Mouse (Mus musculus) liver, embryonic 15.5 days (tissue): ENCODE measurements around the gene Cdh8. TPM values are rescaled to one million over a fixed set of nuclear protein-coding genes. Genes with fewer than 3 reads are reported as not detected.

Experiments
- ATAC-seq: fragments of 200-750 bp; cut with Nextera tagmentation; 2 replicates; pipeline ENCODE4 v1.8.0; 2017; ENCODE audit warnings: moderate number of reproducible peaks, mild to moderate bottlenecking, moderate library complexity; ENCODE audit not compliant: insufficient read depth
- H3K27ac ChIP-seq: fragments of 300-500 bp; sonication (generic); replicated peaks from 2 replicates; pipeline ENCODE4 v1.5.1; 2015; ENCODE audit warnings: mild to moderate bottlenecking, inconsistent platforms
- H3K27me3 ChIP-seq: fragments of 300-500 bp; sonication (generic); 2 replicates; pipeline ENCODE4 v1.6.1; 2015; ENCODE audit warnings: mild to moderate bottlenecking, inconsistent platforms
- H3K36me3 ChIP-seq: fragments of 300-500 bp; sonication (generic); replicated peaks from 2 replicates; pipeline ENCODE4 v1.6.1; 2015; ENCODE audit warnings: moderate library complexity, mild to moderate bottlenecking, inconsistent platforms
- H3K4me1 ChIP-seq: fragments of 300-500 bp; sonication (generic); replicated peaks from 2 replicates; pipeline ENCODE4 v1.6.1; 2015; ENCODE audit warnings: inconsistent platforms
- H3K4me2 ChIP-seq: fragments of 300-500 bp; sonication (generic); 2 replicates; pipeline ENCODE4 v1.6.1; 2015; ENCODE audit warnings: moderate library complexity, mild to moderate bottlenecking, inconsistent platforms
- H3K4me3 ChIP-seq: fragments of 300-500 bp; sonication (generic); replicated peaks from 2 replicates; pipeline ENCODE4 v1.5.1; 2015; ENCODE audit warnings: mild to moderate bottlenecking, inconsistent platforms
- H3K9ac ChIP-seq: fragments of 300-500 bp; sonication (generic); 2 replicates; pipeline ENCODE4 v1.6.1; 2015; ENCODE audit warnings: moderate library complexity, mild to moderate bottlenecking, inconsistent platforms
- H3K9me3 ChIP-seq: fragments of 300-500 bp; sonication (generic); replicated peaks from 2 replicates; pipeline ENCODE4 v1.6.1; 2016; ENCODE audit warnings: inconsistent platforms
- WGBS: fragments of 180-500 bp; shearing (Covaris S2); methylation state at CpG from one replicate; pipeline ENCODE4 v1.1.7; 2015; ENCODE audit warnings: mixed read lengths; ENCODE audit not compliant: insufficient replicate concordance; 5-methylcytosine and 5-hydroxymethylcytosine counted together
- polyA plus RNA-seq: library from polyadenylated mRNA; unstranded; fragments of >200 nt; fragmentation: Nextera tagmentation; extraction: Ambion mirVana; gene quantifications from 2 replicates; pipeline ENCODE4 v1.2.1, GENCODE M21; 2015

Cdh8 gene
- polyA plus RNA-seq, 1 experiment from 2014 or later = 0.10 TPM

DNA sequence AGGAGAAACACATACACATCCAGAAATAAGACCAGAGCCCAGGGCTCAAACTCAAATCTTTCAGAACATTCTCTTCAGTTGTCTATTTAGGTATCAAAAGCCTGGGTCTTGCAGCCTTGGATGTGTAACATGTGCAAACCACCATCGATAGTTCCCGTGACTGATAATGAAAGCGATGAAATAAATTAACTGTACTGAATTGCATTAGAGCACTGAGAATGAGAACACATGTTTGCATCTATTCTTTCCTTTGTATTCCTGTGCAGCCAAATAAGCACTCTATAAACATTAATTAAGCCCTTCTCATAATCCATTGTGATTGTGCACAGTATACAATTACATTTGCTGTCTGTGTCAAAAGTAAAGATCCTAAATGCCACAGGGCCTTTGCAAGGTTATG is 47.1 kb downstream of the Cdh8 start:
- no peak overlapping the region for H3K27ac ChIP-seq
- 77% methylated on average over 3 of the region's 3 CpGs for WGBS
- no peak overlapping the region for H3K9ac ChIP-seq
- H3K4me2 ChIP-seq = no peak overlapping the region
- no peaks in the 10 kb centered on the region for H3K27me3 ChIP-seq
- no peak overlapping the region for H3K4me3 ChIP-seq
- H3K4me1 ChIP-seq = no peaks in the 10 kb centered on the region
- no peak for ATAC-seq
- no peaks in the 10 kb centered on the region for H3K36me3 ChIP-seq
- no peaks in the 10 kb centered on the region for H3K9me3 ChIP-seq

DNA sequence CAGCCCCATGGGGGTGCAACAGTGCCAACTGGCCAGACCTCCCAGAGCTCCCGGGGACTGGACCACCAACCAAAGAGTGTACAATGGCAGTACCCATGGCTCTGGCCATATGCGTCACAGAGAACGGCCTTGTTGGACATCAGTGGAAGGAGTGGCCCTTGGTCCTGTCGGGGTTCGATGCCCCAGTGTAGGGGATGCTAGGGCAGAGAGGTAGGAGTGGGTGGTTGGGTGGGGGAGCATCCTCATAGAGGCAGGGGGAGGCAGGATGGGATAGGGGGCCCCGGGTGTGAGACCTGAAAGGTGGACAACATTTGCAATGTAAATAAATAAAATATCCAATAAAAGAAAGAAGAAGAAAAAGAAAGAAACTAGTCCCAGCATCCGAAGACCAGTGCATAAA is 47.8 kb downstream of the Cdh8 start:
- H3K36me3 ChIP-seq = no peaks in the 10 kb centered on the region
- H3K9ac ChIP-seq = no peak overlapping the region
- H3K27me3 ChIP-seq = no peaks in the 10 kb centered on the region
- H3K4me2 ChIP-seq = no peak overlapping the region
- no peaks in the 10 kb centered on the region for H3K9me3 ChIP-seq
- ATAC-seq = no peak
- H3K4me3 ChIP-seq = no peak overlapping the region
- 63% methylated on average over 7 of the region's 7 CpGs for WGBS
- no peaks in the 10 kb centered on the region for H3K4me1 ChIP-seq
- H3K27ac ChIP-seq = no peak overlapping the region

DNA sequence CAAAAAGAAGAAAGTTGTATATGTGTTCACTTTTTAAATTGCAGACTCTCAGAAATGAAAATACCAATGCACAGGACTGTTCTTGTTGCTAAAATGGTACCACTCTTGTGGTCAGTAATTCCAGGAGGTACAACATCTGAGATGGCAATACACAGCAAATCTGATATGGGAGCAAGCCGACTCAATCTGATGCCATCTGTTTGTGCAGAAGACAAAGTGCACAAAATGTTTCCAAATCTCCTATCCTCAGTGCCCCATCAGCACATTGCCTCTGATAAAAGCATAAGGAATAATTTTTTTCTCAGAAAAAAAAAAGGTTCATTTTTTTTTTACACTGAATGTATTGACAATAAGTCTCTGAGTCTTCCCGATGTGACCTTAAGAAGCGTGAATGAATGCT is 62.3 kb downstream of the Cdh8 start:
- Histone ChIP-seq H3K27ac (no peak overlapping the region), H3K9ac (no peak overlapping the region), H3K4me3 (no peak overlapping the region), H3K27me3 (no peaks in the 10 kb centered on the region), H3K4me2 (no peak overlapping the region), H3K4me1 (no peaks in the 10 kb centered on the region), H3K36me3 (no peaks in the 10 kb centered on the region), H3K9me3 (no peaks in the 10 kb centered on the region)
- WGBS = 72% methylated on average over 3 of the region's 3 CpGs
- no peak for ATAC-seq

DNA sequence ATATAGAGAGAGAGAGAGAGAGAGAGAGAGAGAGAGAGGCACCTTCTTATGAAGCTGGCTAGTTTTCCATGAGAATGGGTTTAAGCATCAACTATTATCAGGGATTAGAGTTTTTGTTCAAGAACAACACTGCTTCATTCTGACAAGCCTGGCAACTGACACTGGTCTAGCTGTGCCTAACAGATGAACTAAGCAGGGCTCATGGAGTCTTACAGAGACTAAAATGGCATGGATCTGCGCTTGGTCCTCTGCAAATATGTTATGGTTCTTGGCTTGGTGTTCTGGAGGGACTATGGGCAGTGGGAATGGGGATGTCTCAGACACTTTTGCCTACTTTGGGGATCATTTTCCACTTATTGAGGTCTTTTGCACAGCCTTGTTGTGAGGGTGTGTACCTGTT is 63.0 kb downstream of the Cdh8 start:
- no peak overlapping the region for H3K9ac ChIP-seq
- no peak overlapping the region for H3K4me3 ChIP-seq
- no peaks in the 10 kb centered on the region for H3K9me3 ChIP-seq
- no peaks in the 10 kb centered on the region for H3K36me3 ChIP-seq
- H3K27me3 ChIP-seq = no peaks in the 10 kb centered on the region
- H3K27ac ChIP-seq = no peak overlapping the region
- 33% methylated on average over 1 of the region's 1 CpGs for WGBS
- ATAC-seq = no peak
- no peak overlapping the region for H3K4me2 ChIP-seq
- no peaks in the 10 kb centered on the region for H3K4me1 ChIP-seq

DNA sequence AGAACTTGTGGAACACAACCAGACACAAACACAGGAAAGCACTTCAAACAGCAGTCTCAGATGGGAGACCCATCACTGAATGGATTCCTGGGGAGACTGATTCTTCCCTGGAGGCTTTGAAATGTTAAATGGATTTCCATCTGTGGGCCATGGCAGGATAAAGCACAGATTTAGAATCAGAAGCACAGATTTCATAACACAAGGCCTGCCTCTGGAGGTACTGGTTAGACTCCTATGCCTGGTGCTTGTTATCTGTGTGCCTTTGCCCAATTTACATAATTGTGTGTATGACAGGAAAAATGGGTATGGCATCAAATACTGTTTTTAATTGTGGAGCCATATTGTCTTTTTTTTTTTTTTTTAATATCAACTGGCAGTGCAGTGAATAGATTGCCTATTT is 66.8 kb downstream of the Cdh8 start:
- no peak for ATAC-seq
- H3K4me1 ChIP-seq = no peaks in the 10 kb centered on the region
- no peak overlapping the region for H3K9ac ChIP-seq
- H3K4me3 ChIP-seq = no peak overlapping the region
- H3K9me3 ChIP-seq = no peaks in the 10 kb centered on the region
- no peak overlapping the region for H3K27ac ChIP-seq
- H3K4me2 ChIP-seq = no peak overlapping the region
- no peaks in the 10 kb centered on the region for H3K36me3 ChIP-seq
- H3K27me3 ChIP-seq = no peaks in the 10 kb centered on the region

DNA sequence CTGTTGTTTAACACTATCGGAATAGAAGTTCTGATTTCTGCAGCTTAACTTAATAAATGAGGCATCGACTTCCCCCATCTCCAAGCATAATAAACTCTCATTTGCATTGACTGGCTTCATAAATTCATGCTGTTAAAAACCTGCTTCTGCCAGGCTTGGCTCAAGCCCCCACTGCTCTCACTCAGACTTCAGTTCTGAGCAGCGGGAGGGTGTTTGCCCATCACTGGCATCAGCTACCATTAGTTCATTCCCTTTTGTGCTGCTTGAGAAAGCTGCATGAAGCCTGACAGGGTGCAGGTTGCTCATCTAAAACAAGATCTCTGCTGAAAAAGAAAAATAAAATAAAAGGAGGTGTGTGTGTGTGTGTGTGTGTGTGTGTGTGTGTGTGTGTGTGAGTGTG is 67.7 kb downstream of the Cdh8 start:
- no peak overlapping the region for H3K4me3 ChIP-seq
- H3K27ac ChIP-seq = no peak overlapping the region
- H3K9me3 ChIP-seq = no peaks in the 10 kb centered on the region
- no peak for ATAC-seq
- H3K27me3 ChIP-seq = no peaks in the 10 kb centered on the region
- WGBS = 65% methylated on average over 3 of the region's 3 CpGs
- no peak overlapping the region for H3K4me2 ChIP-seq
- H3K9ac ChIP-seq = no peak overlapping the region
- H3K36me3 ChIP-seq = no peaks in the 10 kb centered on the region
- no peaks in the 10 kb centered on the region for H3K4me1 ChIP-seq

DNA sequence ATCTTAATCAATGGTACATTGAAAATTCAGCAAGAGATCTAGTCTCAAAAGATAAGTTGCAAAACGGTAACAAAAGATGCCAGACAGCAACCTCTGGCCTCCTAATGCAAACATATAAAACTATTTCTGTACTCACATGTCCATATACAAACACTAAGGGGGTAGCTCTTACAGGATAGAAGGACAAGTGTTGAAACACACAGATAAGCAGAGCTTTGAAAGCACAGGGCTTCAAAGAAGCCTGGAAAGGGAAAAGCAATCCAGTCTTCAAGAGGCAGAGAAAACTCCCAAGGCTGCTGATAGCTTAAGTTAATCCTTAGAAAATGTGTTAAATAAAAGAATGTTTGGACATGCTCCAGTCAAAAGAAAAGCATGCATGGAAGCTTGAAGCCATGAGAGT is 77.0 kb downstream of the Cdh8 start:
- H3K4me2 ChIP-seq = no peak overlapping the region
- H3K36me3 ChIP-seq = no peaks in the 10 kb centered on the region
- no peak for ATAC-seq
- H3K9ac ChIP-seq = no peak overlapping the region
- 41% methylated on average over 1 of the region's 1 CpGs for WGBS
- no peaks in the 10 kb centered on the region for H3K9me3 ChIP-seq
- H3K27me3 ChIP-seq = no peaks in the 10 kb centered on the region
- no peak overlapping the region for H3K27ac ChIP-seq
- H3K4me3 ChIP-seq = no peak overlapping the region
- no peaks in the 10 kb centered on the region for H3K4me1 ChIP-seq

DNA sequence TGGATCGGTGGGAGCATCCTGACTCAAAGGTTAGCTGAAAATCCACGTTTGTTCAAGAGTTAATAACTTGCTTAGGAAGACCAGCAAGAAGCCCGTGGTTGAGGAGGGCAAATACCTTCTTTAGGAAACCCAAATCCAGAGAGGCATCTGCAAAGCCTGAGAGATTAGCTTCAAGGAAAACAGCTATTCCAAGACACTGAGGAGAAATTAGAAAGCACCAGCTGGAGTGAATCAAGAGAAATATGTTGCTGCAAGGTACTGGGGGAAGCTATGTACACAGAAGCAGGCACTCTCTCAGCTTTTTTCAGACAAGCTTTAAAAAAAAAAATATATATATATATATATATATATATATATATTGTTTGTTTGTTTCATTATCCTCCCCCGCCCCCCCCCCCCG is 88.7 kb downstream of the Cdh8 start:
- Histone ChIP-seq H3K9me3 (no peaks in the 10 kb centered on the region), H3K4me1 (no peaks in the 10 kb centered on the region), H3K27ac (no peak overlapping the region), H3K4me3 (no peak overlapping the region), H3K27me3 (no peaks in the 10 kb centered on the region), H3K36me3 (no peaks in the 10 kb centered on the region), H3K9ac (no peak overlapping the region), H3K4me2 (no peak overlapping the region)
- ATAC-seq = no peak
- WGBS = 44% methylated on average over 5 of the region's 5 CpGs

DNA sequence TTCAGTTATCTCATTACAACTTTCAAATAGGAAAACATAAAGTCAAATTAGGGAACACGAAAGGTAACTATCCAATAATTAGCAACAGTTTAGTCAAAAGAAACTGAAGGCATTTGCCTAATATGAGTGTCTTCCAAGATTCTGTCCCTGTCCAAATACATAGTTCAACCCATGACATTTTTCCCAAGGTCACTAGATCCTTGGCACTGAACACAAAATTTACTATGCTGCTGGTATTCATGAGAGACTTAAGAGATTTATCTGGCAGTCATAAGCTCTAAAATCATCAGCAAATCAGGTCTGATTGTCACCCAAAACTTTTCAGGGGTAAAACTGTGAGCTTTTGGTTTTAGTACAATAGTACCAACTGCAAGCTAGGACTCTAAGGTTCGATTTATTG is 101.7 kb downstream of the Cdh8 start:
- Histone ChIP-seq H3K27me3 (no peaks in the 10 kb centered on the region), H3K9me3 (no peaks in the 10 kb centered on the region), H3K36me3 (no peaks in the 10 kb centered on the region), H3K4me1 (no peaks in the 10 kb centered on the region), H3K4me2 (no peak overlapping the region), H3K9ac (no peak overlapping the region), H3K4me3 (no peak overlapping the region), H3K27ac (no peak overlapping the region)
- no peak for ATAC-seq
- 47% methylated on average over 2 of the region's 2 CpGs for WGBS

DNA sequence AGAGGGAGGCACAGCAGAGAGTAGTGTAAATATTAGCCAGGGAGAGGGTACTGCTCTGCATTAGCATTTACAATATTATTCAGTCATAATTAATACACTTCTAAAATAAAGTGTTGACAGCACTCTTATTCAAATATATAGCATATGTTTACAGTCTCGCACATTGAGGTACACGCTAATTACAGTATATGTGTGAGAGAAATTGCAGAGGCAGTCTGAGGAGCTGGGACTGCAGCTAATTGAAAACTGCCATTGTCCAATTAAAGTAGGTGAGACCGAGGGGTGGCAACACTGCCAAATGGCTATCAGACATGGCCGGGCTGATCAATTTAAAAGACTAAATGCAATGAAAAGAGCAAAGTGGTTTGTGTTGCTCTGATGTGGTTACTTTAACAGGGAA is 112.1 kb downstream of the Cdh8 start:
- H3K27me3 ChIP-seq = no peaks in the 10 kb centered on the region
- H3K36me3 ChIP-seq = no peaks in the 10 kb centered on the region
- no peak overlapping the region for H3K4me2 ChIP-seq
- ATAC-seq = no peak
- H3K9me3 ChIP-seq = no peaks in the 10 kb centered on the region
- no peak overlapping the region for H3K9ac ChIP-seq
- no peaks in the 10 kb centered on the region for H3K4me1 ChIP-seq
- H3K4me3 ChIP-seq = no peak overlapping the region
- 67% methylated on average over 4 of the region's 4 CpGs for WGBS
- no peak overlapping the region for H3K27ac ChIP-seq

DNA sequence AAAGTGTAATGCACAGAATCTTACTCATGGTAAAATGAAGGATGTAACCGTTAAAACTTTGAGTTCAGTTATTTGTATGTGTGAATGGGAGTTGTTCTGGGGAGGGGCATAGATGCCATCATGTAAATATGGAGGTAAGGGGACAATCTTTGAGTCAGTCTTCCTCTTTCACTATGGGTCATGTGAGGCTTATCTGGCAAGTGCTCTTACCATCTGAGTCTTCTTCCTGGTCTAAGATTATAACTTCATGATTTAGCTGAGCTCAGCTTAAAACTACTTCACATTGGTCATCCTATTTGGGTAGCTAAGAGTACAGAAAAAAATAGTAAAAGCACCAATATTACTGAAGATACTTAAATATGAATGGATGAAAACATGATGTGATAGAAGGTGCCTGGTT is 126.1 kb downstream of the Cdh8 start:
- Histone ChIP-seq H3K4me2 (no peak overlapping the region), H3K27me3 (no peaks in the 10 kb centered on the region), H3K9me3 (no peaks in the 10 kb centered on the region), H3K4me1 (no peaks in the 10 kb centered on the region), H3K9ac (no peak overlapping the region), H3K27ac (no peak overlapping the region), H3K36me3 (no peaks in the 10 kb centered on the region), H3K4me3 (no peak overlapping the region)
- WGBS = 43% methylated on average over 1 of the region's 1 CpGs
- ATAC-seq = no peak

DNA sequence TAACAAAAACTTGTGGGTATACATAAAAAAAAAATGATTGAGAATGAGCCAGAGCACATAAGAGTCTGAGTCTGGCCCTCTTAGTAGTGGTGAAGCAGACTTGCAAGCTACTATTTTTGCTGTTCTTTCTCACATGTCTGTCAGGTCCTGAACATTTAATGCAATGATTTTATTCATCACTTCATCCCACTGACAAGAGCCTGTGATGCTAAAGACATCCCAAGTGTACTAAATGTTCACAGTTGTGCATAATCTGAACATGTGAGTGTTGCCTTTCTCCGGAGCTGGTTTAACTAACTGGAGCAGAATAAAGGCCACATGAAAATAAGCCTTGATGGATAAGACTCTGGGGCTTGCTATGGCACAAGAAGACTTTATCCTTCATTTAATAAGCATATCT is 131.2 kb downstream of the Cdh8 start:
- Histone ChIP-seq H3K27me3 (no peaks in the 10 kb centered on the region), H3K36me3 (no peaks in the 10 kb centered on the region), H3K4me1 (no peaks in the 10 kb centered on the region), H3K9ac (no peak overlapping the region), H3K4me3 (no peak overlapping the region), H3K27ac (no peak overlapping the region), H3K9me3 (no peaks in the 10 kb centered on the region), H3K4me2 (no peak overlapping the region)
- no peak for ATAC-seq
- 69% methylated on average over 1 of the region's 1 CpGs for WGBS

DNA sequence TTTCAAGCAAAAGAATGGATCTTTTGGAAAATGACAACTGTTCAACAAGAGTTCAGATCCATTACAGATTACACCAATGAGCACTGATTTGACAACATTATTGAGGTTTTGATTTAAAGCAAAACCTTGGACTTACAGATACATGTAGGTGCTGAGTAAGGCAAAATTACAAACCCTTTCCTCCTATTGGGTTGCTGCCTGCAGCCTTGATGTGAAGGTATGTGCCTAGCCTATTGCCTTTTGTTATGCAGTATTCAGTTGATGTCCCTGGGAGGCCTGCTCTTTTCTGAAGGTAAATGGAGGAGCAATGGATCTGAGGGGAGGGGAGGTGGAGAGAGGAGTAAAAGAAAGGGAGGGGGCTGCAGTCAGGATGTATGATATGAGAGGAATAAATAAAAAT is 135.9 kb downstream of the Cdh8 start:
- Histone ChIP-seq H3K9me3 (no peaks in the 10 kb centered on the region), H3K4me3 (no peak overlapping the region), H3K4me1 (no peaks in the 10 kb centered on the region), H3K4me2 (no peak overlapping the region), H3K36me3 (no peaks in the 10 kb centered on the region), H3K27ac (no peak overlapping the region), H3K27me3 (no peaks in the 10 kb centered on the region), H3K9ac (no peak overlapping the region)
- ATAC-seq = no peak
